Mouse (Mus musculus) erythroblast, embryonic 14.5 days (primary cell): ENCODE data around the gene Tes.

Experiments
- GATA1 ChIP-seq: IDR thresholded peaks from 2 replicates; pipeline ENCODE4 v1.6.1; 2012; ENCODE audit warnings: low read length, inconsistent platforms, mixed read lengths
- TAL1 ChIP-seq: IDR thresholded peaks from 3 replicates; pipeline ENCODE4 v1.6.1; 2012; ENCODE audit warnings: low read length, inconsistent platforms, mixed read lengths

DNA sequence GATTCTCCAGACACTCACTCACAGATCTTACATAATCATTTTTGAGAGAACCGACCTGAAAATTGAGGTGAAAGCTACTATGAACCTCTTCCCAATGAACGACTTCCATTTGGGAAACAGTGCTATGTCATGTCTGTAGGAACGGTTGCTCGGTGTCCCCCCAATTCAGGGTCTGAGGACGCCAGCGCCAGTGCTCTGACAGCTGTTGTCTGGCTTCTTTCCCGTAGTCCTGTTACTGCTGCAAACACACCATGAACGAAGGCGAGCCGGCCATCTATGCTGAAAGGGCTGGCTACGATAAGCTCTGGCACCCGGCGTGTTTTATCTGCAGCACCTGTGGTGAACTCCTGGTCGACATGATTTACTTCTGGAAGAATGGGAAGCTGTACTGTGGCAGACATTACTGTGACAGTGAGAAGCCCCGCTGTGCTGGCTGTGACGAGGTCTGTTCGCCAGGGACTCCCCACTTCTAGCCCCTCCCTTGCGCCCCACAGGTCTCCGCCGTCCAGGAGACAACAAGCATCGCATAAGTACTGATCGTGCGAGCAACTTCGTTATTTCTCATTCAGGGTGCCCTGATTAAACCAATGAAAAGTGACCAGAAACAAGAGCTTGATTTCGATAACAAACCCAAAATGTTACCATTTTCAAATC is 34.7 kb downstream of the Tes start:
- TF ChIP-seq GATA1, result no peak
- TF ChIP-seq TAL1, result no peak
